Mouse (Mus musculus) limb, embryonic 11.5 days (tissue): ENCODE data around the gene Hmgxb4. TPM values are rescaled to one million over a fixed set of nuclear protein-coding genes. Genes with fewer than 3 reads are reported as not detected.

Experiments used
- ATAC-seq: fragments of 200-750 bp; cut with Nextera tagmentation; 2 replicates; pipeline ENCODE4 v1.8.0; 2017; ENCODE audit warnings: low read depth; ENCODE audit not compliant: insufficient number of reproducible peaks, low FRiP score, low TSS enrichment
- DNase-seq: peaks from one replicate; pipeline ENCODE4 v3.0.0-alpha.2; 2015; ENCODE audit warnings: low spot score
- H3K27ac ChIP-seq: fragments of 300-500 bp; sonication (generic); replicated peaks from 2 replicates; pipeline ENCODE4 v1.5.1; 2014; ENCODE audit warnings: low read depth, mild to moderate bottlenecking, low read length
- H3K27me3 ChIP-seq: fragments of 300-500 bp; sonication (generic); 2 replicates; pipeline ENCODE4 v1.6.1; 2014; ENCODE audit warnings: mild to moderate bottlenecking, low read length, mixed read lengths; ENCODE audit not compliant: control insufficient read depth, insufficient read depth
- H3K36me3 ChIP-seq: fragments of 300-500 bp; sonication (generic); 2 replicates; pipeline ENCODE4 v1.6.1; 2014; ENCODE audit warnings: mild to moderate bottlenecking, low read length, moderate library complexity, mixed read lengths; ENCODE audit not compliant: control insufficient read depth, insufficient read depth
- H3K4me1 ChIP-seq: fragments of 300-500 bp; sonication (generic); 2 replicates; pipeline ENCODE4 v1.6.1; 2014; ENCODE audit warnings: low read length, mixed read lengths; ENCODE audit not compliant: control insufficient read depth, insufficient read depth
- H3K4me2 ChIP-seq: fragments of 300-500 bp; sonication (generic); 2 replicates; pipeline ENCODE4 v1.6.1; 2014; ENCODE audit warnings: low read depth, mild to moderate bottlenecking, moderate library complexity; ENCODE audit not compliant: severe bottlenecking
- H3K4me3 ChIP-seq: fragments of 300-500 bp; sonication (generic); 2 replicates; pipeline ENCODE4 v1.5.1; 2014; ENCODE audit warnings: low read depth, low read length
- H3K9ac ChIP-seq: fragments of 300-500 bp; sonication (generic); 2 replicates; pipeline ENCODE4 v1.6.1; 2014; ENCODE audit warnings: mild to moderate bottlenecking, low read length
- H3K9me3 ChIP-seq: fragments of 300-500 bp; sonication (generic); 2 replicates; pipeline ENCODE4 v1.6.1; 2016; ENCODE audit warnings: low read length; ENCODE audit not compliant: control insufficient read depth
- WGBS: fragments of 180-500 bp; shearing (Covaris S2); extraction: QIAGEN DNeasy Blood & Tissue Kit; methylation state at CpG from one replicate; pipeline ENCODE4 v1.1.7; 2014; 5-methylcytosine and 5-hydroxymethylcytosine counted together
- polyA plus RNA-seq: library from polyadenylated mRNA; unstranded; fragments of >200 nt; fragmentation: Nextera tagmentation; extraction: Ambion mirVana; gene quantifications from 2 replicates; pipeline ENCODE4 v1.2.1, GENCODE M21; 2014

Gene Hmgxb4
- polyA plus RNA-seq, 1 experiment from 2014 or later, result 49.7 TPM

DNA sequence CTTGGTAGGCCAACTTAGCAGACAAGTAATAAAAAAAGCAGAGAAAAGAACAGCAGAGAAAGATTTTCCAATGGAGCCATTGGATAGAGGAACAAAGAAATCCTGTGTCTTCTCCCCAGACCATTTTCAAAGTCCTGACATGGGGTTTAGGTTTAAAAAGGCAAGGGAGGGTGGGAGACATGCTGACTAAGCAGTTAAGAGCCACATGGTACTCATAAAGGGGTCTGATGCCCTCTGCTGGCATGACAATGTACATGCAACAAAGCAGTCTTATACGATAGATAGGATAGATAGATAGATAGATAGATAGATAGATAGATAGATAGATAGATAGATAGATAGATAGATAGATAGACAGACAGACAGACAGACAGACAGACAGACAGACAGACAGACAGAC is 15.7 kb upstream of the Hmgxb4 start:
- Histone ChIP-seq H3K27me3 (no peaks in the 10 kb centered on the region), H3K4me1 (no peaks in the 10 kb centered on the region), H3K9me3 (no peaks in the 10 kb centered on the region), H3K4me2 (no peak overlapping the region), H3K9ac (no peak overlapping the region), H3K4me3 (no peak overlapping the region), H3K36me3 (no peaks in the 10 kb centered on the region), H3K27ac (no peak overlapping the region)
- 87% methylated on average over 1 of the region's 1 CpGs for WGBS
- ATAC-seq, result no peak
- DNase-seq, result peak; percentile 37

- H3K9ac ChIP-seq, result no peak overlapping the region
- no peak overlapping the region for H3K27ac ChIP-seq
- no peak for DNase-seq
- no peak for ATAC-seq
- no peaks in the 10 kb centered on the region for H3K4me1 ChIP-seq
- no peak overlapping the region for H3K4me3 ChIP-seq
- no peaks in the 10 kb centered on the region for H3K36me3 ChIP-seq
- WGBS, result 40% methylated on average over 9 of the region's 9 CpGs
- no peak overlapping the region for H3K4me2 ChIP-seq
- H3K9me3 ChIP-seq, result no peaks in the 10 kb centered on the region
- H3K27me3 ChIP-seq, result no peaks in the 10 kb centered on the region
Measured at GRCm38 (mm10) chr8:74980060-74980710, 13.0 kb upstream of the Hmgxb4 start.

DNA sequence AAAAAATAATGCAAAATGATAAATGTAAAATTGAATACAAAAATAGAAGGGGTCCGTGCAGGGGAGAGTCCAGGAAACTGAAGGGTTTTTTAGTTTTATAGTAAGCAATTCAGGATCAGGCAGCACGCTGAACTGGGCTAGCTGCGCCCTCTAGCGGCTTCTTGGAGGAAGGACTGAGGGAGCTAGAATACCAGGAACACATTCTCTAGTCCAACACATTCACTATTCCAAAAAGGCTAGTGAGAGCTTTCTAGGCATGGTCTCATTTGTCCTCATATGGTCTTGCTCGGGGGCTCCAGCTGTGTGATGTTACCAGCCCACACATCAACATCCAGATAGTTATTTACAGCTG is 12.5 kb upstream of the Hmgxb4 start:
- ATAC-seq, result no peak
- Histone ChIP-seq H3K27ac (no peak overlapping the region), H3K9me3 (no peaks in the 10 kb centered on the region), H3K4me3 (no peak overlapping the region), H3K36me3 (no peaks in the 10 kb centered on the region), H3K4me1 (no peaks in the 10 kb centered on the region), H3K27me3 (no peaks in the 10 kb centered on the region), H3K4me2 (no peak overlapping the region), H3K9ac (no peak overlapping the region)
- WGBS, result 1% methylated on average over 5 of the region's 5 CpGs
- peak; percentile 74 for DNase-seq

GRCm38 (mm10) chr8:74981809-74982208 is 11.3 kb upstream of the Hmgxb4 start:
- ATAC-seq (no peak), DNase-seq (no peak)
- Histone ChIP-seq H3K27me3 (no peaks in the 10 kb centered on the region), H3K4me2 (no peak overlapping the region), H3K36me3 (no peaks in the 10 kb centered on the region), H3K27ac (no peak overlapping the region), H3K9ac (no peak overlapping the region), H3K9me3 (no peaks in the 10 kb centered on the region), H3K4me1 (no peaks in the 10 kb centered on the region), H3K4me3 (no peak overlapping the region)
- 93% methylated on average over 6 of the region's 6 CpGs for WGBS

GRCm38 (mm10) chr8:74987436-74987835 is 5.7 kb upstream of the Hmgxb4 start:
- WGBS, result 87% methylated on average over 5 of the region's 5 CpGs
- H3K27ac ChIP-seq, result no peak overlapping the region
- H3K36me3 ChIP-seq, result no peaks in the 10 kb centered on the region
- no peak for ATAC-seq
- H3K4me3 ChIP-seq, result no peak overlapping the region
- H3K4me2 ChIP-seq, result no peak overlapping the region
- H3K4me1 ChIP-seq, result no peaks in the 10 kb centered on the region
- no peak overlapping the region for H3K9ac ChIP-seq
- no peaks in the 10 kb centered on the region for H3K27me3 ChIP-seq
- no peak for DNase-seq
- no peaks in the 10 kb centered on the region for H3K9me3 ChIP-seq

DNA sequence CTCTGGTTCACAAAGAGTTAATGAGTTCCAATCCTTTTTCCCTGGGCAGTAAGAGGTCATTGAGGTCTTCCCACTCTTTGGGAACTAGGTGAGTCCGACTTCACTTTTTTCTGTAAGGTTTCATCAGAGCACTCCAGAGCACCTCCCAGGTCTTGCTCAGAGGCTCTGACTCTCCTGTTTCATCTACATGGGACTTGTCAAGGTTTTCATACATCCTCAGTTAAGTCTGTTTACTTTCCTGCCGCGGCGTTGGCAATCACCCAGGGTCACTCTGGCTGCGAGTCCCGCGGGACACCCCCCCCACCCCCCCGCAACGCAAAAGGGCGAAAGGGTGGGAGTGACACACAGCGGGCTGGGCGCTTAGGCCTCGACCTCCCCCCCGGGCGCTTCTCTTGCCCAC is 3.1 kb upstream of the Hmgxb4 start:
- H3K4me2 ChIP-seq, result no peak overlapping the region
- no peak overlapping the region for H3K27ac ChIP-seq
- no peak overlapping the region for H3K9ac ChIP-seq
- no peak overlapping the region for H3K4me3 ChIP-seq
- no peak for ATAC-seq
- no peaks in the 10 kb centered on the region for H3K27me3 ChIP-seq
- 24% methylated on average over 15 of the region's 15 CpGs for WGBS
- no peaks in the 10 kb centered on the region for H3K9me3 ChIP-seq
- no peaks in the 10 kb centered on the region for H3K4me1 ChIP-seq
- no peak for DNase-seq
- no peaks in the 10 kb centered on the region for H3K36me3 ChIP-seq

GRCm38 (mm10) chr8:74993475-74994451 is 607 bp downstream of the Hmgxb4 start:
- DNase-seq, result peak; percentile 85
- Histone ChIP-seq H3K27me3 (no peaks in the 10 kb centered on the region), H3K4me1 (no peaks in the 10 kb centered on the region), H3K9me3 (no peaks in the 10 kb centered on the region), H3K36me3 (peaks cover under 1% of the 10 kb centered on the region; the same call in 1 of the 2 replicates), H3K27ac (peak overlapping the region; percentile 93), H3K4me3 (peak overlapping the region; percentile 82), H3K4me2 (peak overlapping the region; percentile 60), H3K9ac (peak overlapping the region; percentile 99)
- under 1% methylated on average over 86 of the region's 111 CpGs for WGBS
- ATAC-seq, result peak; percentile 92

GRCm38 (mm10) chr8:74994540-74994939 is 1.4 kb downstream of the Hmgxb4 start:
- peak; percentile 29 for DNase-seq
- ATAC-seq, result 0 out of 2 replicates have a peak, but pooled peaks have one; percentile 22
- no peaks in the 10 kb centered on the region for H3K9me3 ChIP-seq
- peak overlapping the region; percentile 82 for H3K4me3 ChIP-seq
- no peaks in the 10 kb centered on the region for H3K4me1 ChIP-seq
- WGBS, result 10% methylated on average over 7 of the region's 7 CpGs
- peak overlapping the region; percentile 99; the same call in 1 of the 2 replicates for H3K9ac ChIP-seq
- H3K27ac ChIP-seq, result no peak overlapping the region
- H3K4me2 ChIP-seq, result peak overlapping the region; percentile 60
- no peaks in the 10 kb centered on the region for H3K27me3 ChIP-seq
- H3K36me3 ChIP-seq, result peaks cover 4% of the 10 kb centered on the region; the same call in 1 of the 2 replicates
